Comparison of ENCODE assay signal across 14 mouse cellular contexts in genomic region chr1:191861247-191861646, GRCm38 (mm10). TPM values are rescaled to one million over a fixed set of nuclear protein-coding genes. Genes with fewer than 3 reads are reported as not detected.
DNase-seq lines count a peak whose midpoint lies in the region.
"Had no signal": no experiment of that assay in that cellular context is flagged by ENCODE, and none has a peak within 500 bp of the region (broad histone marks: within the 10 kb centered on the region; RNA-seq: fewer than 3 reads in every experiment).

No protein-coding gene starts in this region.

- intact Hi-C loops in gastrocnemius, postnatal 14 days (cut with DNase I; ENCODE audit: low total_unique reads), result no loop called here

- peak; percentile 38 to 39 for DNase-seq in kidney, adult 8-10 months
- no peak for DNase-seq in kidney, postnatal 4 days
- peak; percentile 53 to 55 for DNase-seq in kidney, postnatal 36 days
- no peak for DNase-seq in kidney, adult 18-20 months
- peak; percentile 54 for DNase-seq in adrenal gland, postnatal 14 days
- no peak for DNase-seq in thymus, postnatal 25 days
- no peak for DNase-seq in gastrocnemius, postnatal 14 days
- DNase-seq: B cell, adult 2 months; cerebellum, adult 18-20 months; cerebellum, adult 9-11 months; cerebellum, postnatal 36 days; gastrocnemius, postnatal 10 days; heart, adult 2 months; heart, postnatal 14 days had no signal

RNA-seq across cellular contexts. Expression of gene Nek2, which starts 40.0 kb away (rescaled TPM):
- total RNA-seq in adrenal gland, postnatal 14 days (2021), result 9.3 and 10.0 TPM in 2 replicates
- 1 to 10 TPM; 1.6 TPM for total RNA-seq in gastrocnemius, postnatal 14 days (2021)

RNA-seq across cellular contexts. Expression of gene Slc30a1, which starts 45.3 kb away (rescaled TPM):
- total RNA-seq in adrenal gland, postnatal 14 days (2021), result 17.8 and 25.2 TPM in 2 replicates
- 1 to 10 TPM; 8.0 to 8.1 TPM for total RNA-seq in gastrocnemius, postnatal 14 days (2021)

Comparison
In these comparisons a context has a peak if more than half of its experiments do, and no peak if none do; other contexts are left out.
1. DNase-seq: peak in kidney, adult 8-10 months (2 of 2), kidney, postnatal 36 days (2 of 2) and adrenal gland, postnatal 14 days (single experiment); none in kidney, postnatal 4 days (0 of 2), kidney, adult 18-20 months (single experiment), thymus, postnatal 25 days (single experiment) and gastrocnemius, postnatal 14 days (single experiment).